Mouse (Mus musculus) liver, embryonic 14.5 days (tissue): ENCODE measurements around the gene Fry.

Experiments
- CTCF ChIP-seq: IDR thresholded peaks from 2 replicates; pipeline ENCODE4 v1.5.1; 2016; ENCODE audit warnings: antibody characterized with exemption, low read depth, control low read depth
- EP300 ChIP-seq: IDR thresholded peaks from 2 replicates; pipeline ENCODE4 v1.6.1; 2016; ENCODE audit warnings: antibody characterized with exemption, low read depth

GRCm38 (mm10) chr5:150159151-150159550, 40.7 kb downstream of the Fry start:
- TF ChIP-seq CTCF (no peak), EP300 (no peak)
